Mouse (Mus musculus) liver, postnatal 0 days (tissue): ENCODE results near the gene Qtrt1. TPM values are rescaled to one million over a fixed set of nuclear protein-coding genes. Genes with fewer than 3 reads are reported as not detected.

Experiments used
- ATAC-seq: fragments of 200-750 bp; cut with Nextera tagmentation; 2 replicates; pipeline ENCODE4 v1.8.0; 2017; ENCODE audit warnings: mild to moderate bottlenecking, moderate library complexity
- DNase-seq: peaks from one replicate; pipeline ENCODE4 v3.0.0-alpha.2; 2016
- H3K27ac ChIP-seq: fragments of 300-500 bp; sonication (generic); 2 replicates; pipeline ENCODE4 v1.5.1; 2014; ENCODE audit warnings: antibody characterized with exemption, moderate library complexity, mild to moderate bottlenecking, low read depth
- H3K27me3 ChIP-seq: fragments of 300-500 bp; sonication (generic); 2 replicates; pipeline ENCODE4 v1.6.1; 2014; ENCODE audit warnings: low read length, control low read depth, mixed read lengths; ENCODE audit not compliant: insufficient read depth
- H3K36me3 ChIP-seq: fragments of 300-500 bp; sonication (generic); replicated peaks from 2 replicates; pipeline ENCODE4 v1.6.1; 2014; ENCODE audit warnings: mild to moderate bottlenecking, control low read depth, low read length, moderate library complexity, mixed read lengths; ENCODE audit not compliant: insufficient read depth
- H3K4me1 ChIP-seq: fragments of 300-500 bp; sonication (generic); 2 replicates; pipeline ENCODE4 v1.6.1; 2014; ENCODE audit warnings: antibody characterized with exemption, mild to moderate bottlenecking, control low read depth; ENCODE audit not compliant: insufficient read depth
- H3K4me2 ChIP-seq: fragments of 300-500 bp; sonication (generic); 2 replicates; pipeline ENCODE4 v1.6.1; 2014; ENCODE audit warnings: low read depth, mild to moderate bottlenecking, low read length, moderate library complexity, mixed read lengths
- H3K4me3 ChIP-seq: fragments of 300-500 bp; sonication (generic); 2 replicates; pipeline ENCODE4 v1.5.1; 2014; ENCODE audit warnings: low read depth, low read length
- H3K9ac ChIP-seq: fragments of 300-500 bp; sonication (generic); replicated peaks from 2 replicates; pipeline ENCODE4 v1.6.1; 2014; ENCODE audit warnings: mild to moderate bottlenecking, moderate library complexity
- H3K9me3 ChIP-seq: fragments of 300-500 bp; sonication (generic); 2 replicates; pipeline ENCODE4 v1.6.1; 2016; ENCODE audit warnings: mild to moderate bottlenecking, control low read depth, low read length, mixed read lengths
- CTCF ChIP-seq: sonication (generic); IDR thresholded peaks from 2 replicates; pipeline ENCODE4 v1.5.1; 2016; ENCODE audit warnings: antibody characterized with exemption, low read depth
- EP300 ChIP-seq: IDR thresholded peaks from 2 replicates; pipeline ENCODE4 v1.6.1; 2016; ENCODE audit warnings: antibody characterized with exemption, low read depth, mild to moderate bottlenecking
- WGBS: fragments of 180-500 bp; shearing (Covaris S2); extraction: QIAGEN DNeasy Blood & Tissue Kit; methylation state at CpG from one replicate; pipeline ENCODE4 v1.1.7; 2014; ENCODE audit not compliant: insufficient replicate concordance; 5-methylcytosine and 5-hydroxymethylcytosine counted together
- polyA plus RNA-seq: library from polyadenylated mRNA; unstranded; fragments of >200 nt; fragmentation: Nextera tagmentation; extraction: Ambion mirVana; gene quantifications from 2 replicates; pipeline ENCODE4 v1.2.1, GENCODE M21; 2015

The Qtrt1 gene
- polyA plus RNA-seq, 1 experiment from 2014 or later: 13.7 TPM

- Histone ChIP-seq H3K36me3 (0 out of 2 replicates have a peak, but pooled peaks cover 7% of the 10 kb centered on the region), H3K9me3 (no peaks in the 10 kb centered on the region), H3K27ac (no peak overlapping the region), H3K27me3 (no peaks in the 10 kb centered on the region), H3K4me2 (no peak overlapping the region), H3K4me3 (no peak overlapping the region), H3K9ac (no peak overlapping the region; the same call in 1 of the 2 replicates), H3K4me1 (peaks cover 14% of the 10 kb centered on the region)
- TF ChIP-seq CTCF (no peak), EP300 (no peak)
- ATAC-seq (no peak), DNase-seq (no peak)
- WGBS: 63% methylated on average over 2 of the region's 2 CpGs
Observed at GRCm38 (mm10) chr9:21370876-21371275, 40.8 kb upstream of the Qtrt1 start.

DNA sequence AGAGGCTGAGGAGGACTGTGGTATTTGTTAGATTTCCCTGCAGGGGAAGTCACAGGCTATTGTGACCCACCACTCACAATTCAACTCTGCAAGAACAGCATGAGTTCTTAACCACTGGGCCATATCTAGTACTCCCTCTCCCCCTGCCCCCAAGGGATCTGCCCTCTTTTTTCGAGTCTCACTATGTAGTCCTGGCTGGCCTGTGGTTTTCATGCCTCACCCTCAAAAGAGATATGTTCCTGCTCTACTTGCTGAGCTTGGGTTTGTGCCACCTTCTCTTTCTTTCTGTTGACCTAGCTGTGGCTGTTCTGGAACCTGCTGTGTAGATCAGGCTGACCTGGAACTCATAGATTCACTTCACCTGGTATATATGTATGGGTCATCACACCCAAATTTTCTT is 39.1 kb upstream of the Qtrt1 start:
- Histone ChIP-seq H3K9ac (no peak overlapping the region), H3K4me1 (peaks cover 11% of the 10 kb centered on the region), H3K27ac (no peak overlapping the region), H3K36me3 (0 out of 2 replicates have a peak, but pooled peaks cover 7% of the 10 kb centered on the region), H3K4me2 (no peak overlapping the region), H3K9me3 (no peaks in the 10 kb centered on the region), H3K27me3 (no peaks in the 10 kb centered on the region), H3K4me3 (no peak overlapping the region)
- TF ChIP-seq EP300 (no peak), CTCF (no peak)
- ATAC-seq (no peak), DNase-seq (no peak)
- 44% methylated on average over 1 of the region's 1 CpGs for WGBS

- DNase-seq (no peak), ATAC-seq (no peak)
- 61% methylated on average over 3 of the region's 3 CpGs for WGBS
- H3K4me2 ChIP-seq: no peak overlapping the region
- H3K9me3 ChIP-seq: no peaks in the 10 kb centered on the region
- TF ChIP-seq EP300: peak; percentile 52; the same call in 1 of the 2 replicates
- no peak for TF ChIP-seq CTCF
- H3K9ac ChIP-seq: no peak overlapping the region
- H3K27me3 ChIP-seq: no peaks in the 10 kb centered on the region
- no peak overlapping the region for H3K4me3 ChIP-seq
- H3K27ac ChIP-seq: no peak overlapping the region
- H3K36me3 ChIP-seq: peaks cover 3% of the 10 kb centered on the region; the same call in 1 of the 2 replicates
- peaks cover 7% of the 10 kb centered on the region for H3K4me1 ChIP-seq
Observed at GRCm38 (mm10) chr9:21379195-21379594, 32.4 kb upstream of the Qtrt1 start.

- TF ChIP-seq CTCF: no peak
- no peak overlapping the region for H3K9ac ChIP-seq
- no peaks in the 10 kb centered on the region for H3K9me3 ChIP-seq
- H3K4me2 ChIP-seq: no peak overlapping the region
- no peaks in the 10 kb centered on the region for H3K27me3 ChIP-seq
- H3K4me3 ChIP-seq: no peak overlapping the region
- DNase-seq (no peak), ATAC-seq (no peak)
- H3K36me3 ChIP-seq: peaks cover 6% of the 10 kb centered on the region
- H3K4me1 ChIP-seq: peaks cover 7% of the 10 kb centered on the region
- no peak overlapping the region for H3K27ac ChIP-seq
Observed at GRCm38 (mm10) chr9:21380868-21381267, 30.8 kb upstream of the Qtrt1 start.

DNA sequence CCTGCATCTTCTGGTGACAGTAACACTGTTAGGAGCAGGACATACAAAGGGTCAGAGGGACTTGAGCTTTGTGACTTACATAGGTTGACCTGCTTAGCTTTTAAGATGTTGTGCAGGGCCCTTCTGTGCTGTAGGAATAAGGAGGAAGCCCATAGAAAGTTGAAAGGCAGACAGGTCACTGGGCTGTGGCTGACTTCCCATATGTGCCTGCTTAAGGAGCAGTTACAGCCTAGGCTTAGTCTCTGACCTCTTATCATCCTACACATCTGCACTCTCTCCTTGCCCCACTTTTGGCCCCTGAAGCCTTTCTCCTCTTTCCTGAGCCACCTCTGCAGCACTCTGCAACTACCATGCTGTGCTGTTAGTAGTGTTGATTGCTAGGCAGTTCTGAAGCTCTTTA is 27.7 kb upstream of the Qtrt1 start:
- no peak overlapping the region; the same call in 1 of the 2 replicates for H3K9ac ChIP-seq
- H3K9me3 ChIP-seq: no peaks in the 10 kb centered on the region
- DNase-seq: no peak
- H3K27me3 ChIP-seq: no peaks in the 10 kb centered on the region
- H3K27ac ChIP-seq: no peak overlapping the region
- peaks cover 17% of the 10 kb centered on the region for H3K36me3 ChIP-seq
- no peak for TF ChIP-seq EP300
- peaks cover 5% of the 10 kb centered on the region for H3K4me1 ChIP-seq
- no peak for ATAC-seq
- H3K4me2 ChIP-seq: no peak overlapping the region
- no peak overlapping the region for H3K4me3 ChIP-seq

DNA sequence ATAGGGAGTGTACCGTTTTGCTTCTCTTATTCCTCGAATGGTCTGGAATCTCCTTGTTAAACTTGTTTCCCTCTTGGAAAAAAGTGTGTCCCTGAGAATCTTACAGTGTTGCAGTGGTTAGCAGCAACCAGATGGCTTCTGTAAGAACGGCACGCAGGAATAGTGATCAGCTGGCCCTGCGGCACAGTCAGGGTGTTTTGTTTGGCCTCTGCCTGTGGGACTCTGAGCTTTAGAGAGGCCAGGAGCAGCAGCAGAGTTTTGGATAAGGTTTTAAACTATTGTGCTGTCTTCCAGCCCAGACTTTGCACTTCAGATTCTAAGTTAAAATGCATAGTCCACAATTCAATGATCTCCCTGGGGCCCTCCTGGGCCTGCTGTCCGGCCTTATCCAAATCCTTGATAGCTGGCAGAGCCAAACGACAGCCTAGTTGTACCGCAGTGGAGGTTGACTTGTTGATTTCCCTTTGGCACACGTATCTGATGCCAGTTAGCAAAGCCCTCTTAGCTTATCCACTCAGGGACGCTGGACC is 18.9 kb upstream of the Qtrt1 start:
- no peak overlapping the region for H3K4me2 ChIP-seq
- no peak for DNase-seq
- no peak overlapping the region for H3K4me3 ChIP-seq
- no peak for ATAC-seq
- H3K9me3 ChIP-seq: no peaks in the 10 kb centered on the region
- no peaks in the 10 kb centered on the region for H3K4me1 ChIP-seq
- H3K27ac ChIP-seq: no peak overlapping the region
- TF ChIP-seq CTCF (no peak), EP300 (no peak)
- no peaks in the 10 kb centered on the region for H3K27me3 ChIP-seq
- no peak overlapping the region for H3K9ac ChIP-seq
- peaks cover 75% of the 10 kb centered on the region for H3K36me3 ChIP-seq
- 81% methylated on average over 10 of the region's 10 CpGs for WGBS

DNA sequence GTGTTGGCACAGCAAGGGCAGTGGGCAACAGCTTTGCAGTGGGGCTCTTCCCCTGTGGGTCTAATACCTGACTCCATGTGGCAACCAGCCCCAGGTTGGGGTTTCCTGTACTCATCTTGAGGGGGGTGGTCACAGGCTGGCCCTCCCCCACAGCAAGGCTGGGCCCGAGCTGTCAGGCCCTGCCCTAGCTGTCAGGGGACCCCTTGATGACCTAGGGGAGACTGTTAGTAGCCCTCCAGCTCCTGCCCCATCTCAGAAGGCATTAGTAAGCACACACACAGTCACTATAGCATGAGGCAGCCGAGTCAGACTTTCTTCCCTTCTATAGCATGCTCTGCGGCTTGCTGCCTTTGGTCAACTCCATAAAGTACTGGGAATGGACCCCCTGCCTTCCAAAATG is 15.9 kb upstream of the Qtrt1 start:
- H3K9ac ChIP-seq: no peak overlapping the region
- no peak for ATAC-seq
- H3K4me3 ChIP-seq: no peak overlapping the region
- 86% methylated on average over 3 of the region's 3 CpGs for WGBS
- H3K4me1 ChIP-seq: no peaks in the 10 kb centered on the region
- no peaks in the 10 kb centered on the region for H3K27me3 ChIP-seq
- H3K4me2 ChIP-seq: no peak overlapping the region
- H3K27ac ChIP-seq: no peak overlapping the region
- TF ChIP-seq EP300: no peak
- TF ChIP-seq CTCF: no peak
- DNase-seq: no peak
- no peaks in the 10 kb centered on the region for H3K9me3 ChIP-seq
- peaks cover 84% of the 10 kb centered on the region for H3K36me3 ChIP-seq
